Mouse (Mus musculus): ENCODE measurements around the gene Slc43a3. TPM values are rescaled to one million over a fixed set of nuclear protein-coding genes. Genes with fewer than 3 reads are reported as not detected.
"Not testable (repeated sequence)": the region's sequence is repeated elsewhere in the genome, so short reads cannot be mapped to it uniquely, and the experiment has no call there.

Gene Slc43a3
- polyA plus RNA-seq, 1 experiment: 62.2 TPM

DNA sequence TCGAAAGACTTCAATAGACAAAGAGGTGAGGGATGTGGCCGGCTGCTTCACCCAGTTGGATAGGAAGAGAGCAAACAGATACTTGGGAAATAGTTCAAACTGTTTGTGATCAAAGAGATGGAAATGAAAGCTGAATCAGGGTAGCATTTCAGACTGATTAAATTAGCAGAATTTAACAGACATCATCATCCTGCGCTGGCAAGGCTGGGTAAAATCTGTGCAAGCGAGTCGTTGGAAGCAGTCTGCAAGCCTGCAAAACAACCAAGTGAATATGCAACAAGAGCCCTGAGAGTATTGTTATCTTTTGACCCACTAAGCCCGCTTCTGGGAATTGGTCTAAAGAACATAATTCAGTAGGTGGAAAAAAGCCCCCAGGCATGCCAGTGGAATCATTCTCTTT is 43.0 kb upstream of the Slc43a3 start:
- 55% methylated on average over 6 of the region's 6 CpGs for WGBS
- TF ChIP-seq POLR2A (IDR thresholded peaks at IDR 0.05; ENCODE audit: low read depth, low read length): no peak
- no peak for TF ChIP-seq CTCF (conservative IDR thresholded peaks at IDR 0.05; ENCODE audit: insufficient read depth, insufficient read length, low read depth, low read length)
- Histone ChIP-seq H3K4me3 (ENCODE audit: insufficient read depth, low read depth, low read length) (no peak overlapping the region), H3K27me3 (replicated peaks; ENCODE audit: control insufficient read depth, insufficient read depth, low read length) (no peaks in the 10 kb centered on the region), H3K36me3 (ENCODE audit: control insufficient read depth, insufficient read depth, low read length) (no peaks in the 10 kb centered on the region), H3K4me1 (ENCODE audit: control insufficient read depth, insufficient read depth, low read length) (no peaks in the 10 kb centered on the region), H3K27ac (ENCODE audit: insufficient read depth, low read depth, low read length) (no peak overlapping the region)
- DNase-seq: no peak

DNA sequence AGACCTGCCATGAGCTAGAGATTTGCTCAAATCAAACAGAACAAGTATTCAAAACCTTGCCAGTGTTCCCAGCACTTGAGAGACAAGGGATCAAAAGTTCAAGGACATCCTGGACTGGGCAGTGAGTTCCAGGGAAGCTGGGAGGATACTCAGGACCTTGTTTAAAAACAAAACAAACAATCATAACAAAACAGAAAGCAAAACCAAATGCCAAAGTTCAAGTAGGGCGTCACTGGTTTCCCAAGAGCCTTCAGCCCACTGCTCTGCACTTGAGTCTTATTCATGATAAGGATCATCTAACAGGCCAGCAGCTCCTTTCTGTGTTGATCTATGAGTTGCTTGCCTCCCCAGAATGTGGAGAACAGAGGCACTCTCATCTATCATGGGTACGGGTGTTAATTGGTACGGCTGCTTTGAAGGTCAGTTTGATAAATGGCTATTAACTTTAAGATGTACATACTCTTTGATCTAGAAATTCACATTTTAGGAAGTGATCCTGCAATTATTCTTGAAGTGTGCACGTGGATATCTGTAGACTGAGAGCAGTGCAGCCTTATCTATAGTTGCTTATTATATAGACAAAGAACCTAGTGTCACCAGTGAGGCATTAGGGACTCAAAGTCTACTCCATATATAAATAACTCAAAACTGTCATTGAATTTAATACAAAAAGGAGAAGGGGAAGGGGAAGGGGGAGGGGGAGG is 40.7 kb upstream of the Slc43a3 start:
- Histone ChIP-seq H3K27ac (ENCODE audit: insufficient read depth, low read depth, low read length) (no peak overlapping the region), H3K36me3 (ENCODE audit: control insufficient read depth, insufficient read depth, low read length) (no peaks in the 10 kb centered on the region), H3K4me1 (ENCODE audit: control insufficient read depth, insufficient read depth, low read length) (no peaks in the 10 kb centered on the region), H3K4me3 (ENCODE audit: insufficient read depth, low read depth, low read length) (no peak overlapping the region), H3K27me3 (replicated peaks; ENCODE audit: control insufficient read depth, insufficient read depth, low read length) (no peaks in the 10 kb centered on the region)
- WGBS: 34% methylated on average over 4 of the region's 4 CpGs
- peak; percentile 60 for DNase-seq
- no peak for TF ChIP-seq CTCF (conservative IDR thresholded peaks at IDR 0.05; ENCODE audit: insufficient read depth, insufficient read length, low read depth, low read length)

DNA sequence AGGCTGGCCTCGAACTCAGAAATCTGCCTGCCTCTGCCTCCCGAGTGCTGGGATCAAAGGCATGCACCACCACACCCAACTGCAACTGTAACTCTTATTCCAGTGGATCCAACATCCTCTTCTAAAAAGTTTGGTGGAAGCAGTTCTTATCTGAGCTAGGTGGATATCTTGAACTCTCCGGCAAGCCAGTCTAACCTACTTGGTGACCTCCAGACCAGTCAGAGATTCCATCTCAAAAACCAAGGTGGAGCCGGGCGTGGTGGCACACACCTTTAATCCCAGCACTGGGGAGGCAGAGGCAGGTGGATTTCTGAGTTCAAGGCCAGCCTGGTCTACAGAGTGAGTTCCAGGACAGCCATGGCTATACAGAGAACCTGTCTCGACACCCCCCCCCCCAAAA is 39.7 kb upstream of the Slc43a3 start:
- H3K27ac ChIP-seq (ENCODE audit: insufficient read depth, low read depth, low read length); H3K36me3 ChIP-seq (ENCODE audit: control insufficient read depth, insufficient read depth, low read length); H3K4me1 ChIP-seq (ENCODE audit: control insufficient read depth, insufficient read depth, low read length); H3K27me3 ChIP-seq (replicated peaks; ENCODE audit: control insufficient read depth, insufficient read depth, low read length); DNase-seq; H3K4me3 ChIP-seq (ENCODE audit: insufficient read depth, low read depth, low read length): not testable (repeated sequence)
- whole genome bisulfite sequencing: 94% methylated on average over 6 of the region's 6 CpGs

DNA sequence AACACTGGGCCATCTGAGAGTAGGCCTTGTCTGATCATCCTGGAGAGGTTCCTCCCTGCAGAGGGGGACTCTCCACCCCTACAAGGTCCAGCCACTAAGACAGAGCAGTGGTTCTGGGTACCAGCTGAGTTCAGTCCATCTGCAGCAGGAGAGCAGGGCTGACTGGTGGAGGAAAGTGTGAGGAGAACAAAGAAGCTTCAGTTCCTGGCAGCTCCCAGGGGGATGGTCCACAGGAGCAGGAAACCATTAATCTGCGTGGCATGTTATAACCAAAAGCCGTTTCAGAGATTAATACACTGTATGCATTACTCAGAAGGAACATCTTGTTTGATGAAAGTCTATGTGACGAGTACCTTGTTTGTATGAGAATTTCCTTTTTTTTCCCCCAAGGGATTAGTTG is 23.7 kb upstream of the Slc43a3 start:
- Histone ChIP-seq H3K4me1 (ENCODE audit: control insufficient read depth, insufficient read depth, low read length) (peaks cover 6% of the 10 kb centered on the region; the same call in 1 of the 2 replicates), H3K27me3 (replicated peaks; ENCODE audit: control insufficient read depth, insufficient read depth, low read length) (no peaks in the 10 kb centered on the region), H3K4me3 (ENCODE audit: insufficient read depth, low read depth, low read length) (no peak overlapping the region), H3K27ac (ENCODE audit: insufficient read depth, low read depth, low read length) (0 out of 2 replicates have a peak overlapping the region, but pooled peaks have one; percentile 44), H3K36me3 (ENCODE audit: control insufficient read depth, insufficient read depth, low read length) (no peaks in the 10 kb centered on the region)
- WGBS: 56% methylated on average over 3 of the region's 3 CpGs
- TF ChIP-seq CTCF (conservative IDR thresholded peaks at IDR 0.05; ENCODE audit: insufficient read depth, insufficient read length, low read depth, low read length): no peak
- no peak for TF ChIP-seq POLR2A (IDR thresholded peaks at IDR 0.05; ENCODE audit: low read depth, low read length)
- DNase-seq: peak; percentile 32

DNA sequence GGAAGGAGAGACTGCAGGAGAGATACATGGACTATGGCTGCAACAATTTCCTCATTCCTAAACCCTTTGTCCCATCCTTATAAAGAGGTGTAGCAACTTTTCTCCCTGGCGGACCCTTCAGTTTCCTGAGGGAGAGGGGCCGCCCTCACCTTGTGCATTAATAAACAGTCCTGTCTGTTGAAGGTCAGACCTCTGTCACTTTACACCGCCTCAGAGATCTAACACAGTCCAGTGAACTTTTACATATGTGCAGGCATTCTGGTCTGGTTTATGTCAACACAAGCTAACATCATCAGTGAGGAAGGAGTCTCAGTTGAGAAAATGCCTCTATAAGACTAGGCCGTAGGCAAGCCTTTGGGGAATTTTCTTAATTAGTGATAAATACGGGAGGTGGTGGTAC is 22.5 kb upstream of the Slc43a3 start:
- Histone ChIP-seq H3K27ac (ENCODE audit: insufficient read depth, low read depth, low read length) (no peak overlapping the region), H3K4me3 (ENCODE audit: insufficient read depth, low read depth, low read length) (no peak overlapping the region), H3K4me1 (ENCODE audit: control insufficient read depth, insufficient read depth, low read length) (peaks cover 6% of the 10 kb centered on the region; the same call in 1 of the 2 replicates), H3K27me3 (replicated peaks; ENCODE audit: control insufficient read depth, insufficient read depth, low read length) (no peaks in the 10 kb centered on the region), H3K36me3 (ENCODE audit: control insufficient read depth, insufficient read depth, low read length) (no peaks in the 10 kb centered on the region)
- WGBS: 78% methylated on average over 5 of the region's 5 CpGs
- DNase-seq: no peak
- TF ChIP-seq CTCF (conservative IDR thresholded peaks at IDR 0.05; ENCODE audit: insufficient read depth, insufficient read length, low read depth, low read length) (no peak), POLR2A (IDR thresholded peaks at IDR 0.05; ENCODE audit: low read depth, low read length) (no peak)

DNA sequence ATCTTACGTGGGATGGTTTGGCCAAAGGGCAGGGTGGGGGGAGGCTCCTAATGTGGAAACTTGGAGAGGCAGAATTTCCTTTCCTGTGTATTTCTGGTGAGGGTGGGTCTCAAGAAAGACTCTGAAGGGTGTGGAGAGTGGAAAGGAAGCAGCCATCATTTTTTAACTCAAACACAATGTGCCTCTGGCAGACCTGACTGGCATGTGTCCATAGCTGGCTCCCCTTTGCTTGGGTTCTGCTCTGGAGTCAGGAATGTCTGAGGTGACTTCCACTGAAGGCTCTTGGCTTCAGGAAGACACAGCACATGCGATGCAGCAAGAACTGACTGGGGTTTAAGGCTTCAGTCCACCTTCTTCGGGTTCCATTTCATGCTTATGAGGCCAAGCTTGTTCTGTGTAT is 21.0 kb upstream of the Slc43a3 start:
- peak; percentile 70 for DNase-seq
- Histone ChIP-seq H3K27ac (ENCODE audit: insufficient read depth, low read depth, low read length) (peak overlapping the region; percentile 97), H3K4me1 (ENCODE audit: control insufficient read depth, insufficient read depth, low read length) (peaks cover 6% of the 10 kb centered on the region; the same call in 1 of the 2 replicates), H3K27me3 (replicated peaks; ENCODE audit: control insufficient read depth, insufficient read depth, low read length) (no peaks in the 10 kb centered on the region), H3K4me3 (ENCODE audit: insufficient read depth, low read depth, low read length) (no peak overlapping the region), H3K36me3 (ENCODE audit: control insufficient read depth, insufficient read depth, low read length) (no peaks in the 10 kb centered on the region)
- WGBS: 70% methylated on average over 3 of the region's 3 CpGs
- TF ChIP-seq CTCF (conservative IDR thresholded peaks at IDR 0.05; ENCODE audit: insufficient read depth, insufficient read length, low read depth, low read length) (no peak), POLR2A (IDR thresholded peaks at IDR 0.05; ENCODE audit: low read depth, low read length) (no peak)

DNA sequence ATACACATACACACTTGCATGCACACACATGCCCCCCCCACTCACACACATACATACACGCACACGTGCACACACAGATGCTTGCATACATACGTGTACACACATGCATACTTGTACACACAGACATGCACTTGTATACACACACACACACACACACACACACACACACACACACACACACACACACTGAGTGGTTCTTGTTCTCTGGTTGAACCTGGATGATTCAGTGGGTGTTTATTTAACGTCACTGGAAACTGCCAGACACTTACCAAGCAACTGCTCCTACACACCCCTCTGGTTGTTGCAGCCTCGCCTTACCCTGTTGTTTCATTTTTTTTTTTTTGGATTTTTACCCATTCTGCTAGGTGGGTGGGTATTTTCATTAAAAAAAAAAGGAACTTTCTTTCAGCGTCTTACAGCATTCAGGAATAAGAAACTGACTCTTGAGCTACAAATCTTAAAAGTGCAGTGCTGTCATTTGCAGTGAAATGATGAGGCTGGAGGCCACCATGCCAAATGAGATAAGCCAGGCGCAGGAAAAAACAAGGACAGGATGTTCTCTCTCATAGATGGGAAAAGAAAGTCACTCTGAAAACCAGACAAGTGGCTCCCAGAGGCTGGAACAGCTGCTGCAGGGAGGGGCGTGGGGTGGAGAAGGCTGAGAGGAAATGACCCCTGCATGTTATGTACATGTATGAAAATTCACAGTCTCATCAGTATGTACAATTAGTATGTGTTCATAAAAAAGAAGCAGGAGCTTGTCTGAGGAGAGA is 19.6 kb upstream of the Slc43a3 start:
- Histone ChIP-seq H3K36me3 (ENCODE audit: control insufficient read depth, insufficient read depth, low read length) (no peaks in the 10 kb centered on the region), H3K27ac (ENCODE audit: insufficient read depth, low read depth, low read length) (peak overlapping the region; percentile 97), H3K4me1 (ENCODE audit: control insufficient read depth, insufficient read depth, low read length) (peaks cover 6% of the 10 kb centered on the region; the same call in 1 of the 2 replicates), H3K27me3 (replicated peaks; ENCODE audit: control insufficient read depth, insufficient read depth, low read length) (no peaks in the 10 kb centered on the region), H3K4me3 (ENCODE audit: insufficient read depth, low read depth, low read length) (no peak overlapping the region)
- no peak for TF ChIP-seq CTCF (conservative IDR thresholded peaks at IDR 0.05; ENCODE audit: insufficient read depth, insufficient read length, low read depth, low read length)
- no peak for TF ChIP-seq POLR2A (IDR thresholded peaks at IDR 0.05; ENCODE audit: low read depth, low read length)
- peak; percentile 91 for DNase-seq
- 57% methylated on average over 8 of the region's 8 CpGs for WGBS

Data from kidney, adult 2 months (tissue).